Mouse (Mus musculus): ENCODE results near the gene Trim38. TPM values are rescaled to one million over a fixed set of nuclear protein-coding genes. Genes with fewer than 3 reads are reported as not detected.
A peak's percentile ranks its signal among the peaks of the same experiment; 100 is the strongest.

Trim38 gene
- polyA plus RNA-seq, 2 experiments: 0.06 TPM; not detected in 1

DNA sequence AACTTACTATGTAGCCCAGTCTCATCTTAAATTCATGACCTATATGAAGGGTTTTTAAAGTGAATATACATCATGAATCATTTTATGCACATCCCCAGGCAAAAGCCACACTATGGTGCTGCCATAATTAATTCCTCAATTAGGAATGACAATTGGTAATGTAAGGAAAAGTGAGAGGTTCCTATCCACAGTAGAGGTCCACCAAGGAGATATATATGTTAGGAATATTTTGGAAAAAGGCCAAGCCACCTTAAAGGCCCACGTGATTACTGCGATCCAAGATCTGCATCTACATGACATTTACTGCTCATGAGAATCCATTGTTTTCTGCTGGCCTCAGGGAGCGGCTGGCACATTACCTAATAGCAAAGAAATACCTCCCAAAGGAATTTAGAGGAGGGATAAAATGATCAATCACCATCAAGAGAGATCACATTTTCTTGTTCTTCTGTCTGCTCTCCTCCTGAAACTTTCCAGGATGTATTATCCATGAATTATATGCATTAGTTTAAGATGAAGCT lies 10.4 kb upstream of the Trim38 start:
- 84% methylated on average over 3 of the region's 3 CpGs for WGBS (ENCODE audit: insufficient replicate concordance)
- H3K4me3 ChIP-seq (ENCODE audit: insufficient read depth in 1 of 2, low read depth in 2 of 2, low read length in 2 of 2): peak overlapping the region in 1 of 2 experiments; percentile 62; a peak in 2 of 4 replicates
- ATAC-seq (ENCODE audit: insufficient read depth) (no peak), DNase-seq (ENCODE audit: low read depth in 3 of 3, low spot score in 3 of 3) (no peak)
- H3K4me2 ChIP-seq (ENCODE audit: low read depth): peak overlapping the region; percentile 88
- no peaks in the 10 kb centered on the region for H3K36me3 ChIP-seq (replicated peaks; ENCODE audit: control insufficient read depth, insufficient read depth, low read depth)
- no peak for TF ChIP-seq EP300 (IDR thresholded peaks at IDR 0.05; ENCODE audit: low read depth)
- TF ChIP-seq CTCF (IDR thresholded peaks at IDR 0.05; ENCODE audit: low read depth): no peak
- H3K9ac ChIP-seq (replicated peaks): peak overlapping the region; percentile 93
- no peaks in the 10 kb centered on the region for H3K9me3 ChIP-seq (ENCODE audit: control insufficient read depth, low read length)
- H3K27me3 ChIP-seq (ENCODE audit: control insufficient read depth, insufficient read depth, low read length): no peaks in the 10 kb centered on the region
- H3K27ac ChIP-seq: peak overlapping the region; percentile 99
- peaks cover 37 to 39% of the 10 kb centered on the region in 2 experiments for H3K4me1 ChIP-seq (replicated peaks; ENCODE audit: control insufficient read depth in 2 of 2, insufficient read depth in 2 of 2, low read length in 1 of 2)

DNA sequence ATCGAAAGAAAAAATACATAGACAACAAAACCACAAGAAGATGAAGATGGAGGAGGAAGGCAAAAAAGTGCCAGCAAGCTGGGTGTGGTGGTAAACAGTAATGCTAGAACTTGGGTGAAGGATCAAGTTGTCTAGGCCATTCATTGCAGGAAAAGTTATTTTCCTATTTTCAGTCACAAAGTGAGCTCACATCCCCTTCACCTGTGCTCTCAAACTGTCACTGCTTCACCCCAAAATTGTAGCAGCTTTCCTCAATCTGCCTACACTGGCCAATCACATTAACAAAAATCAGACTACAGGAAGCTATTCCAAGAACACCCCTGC lies 9.8 kb upstream of the Trim38 start:
- ATAC-seq (ENCODE audit: insufficient read depth) (no peak), DNase-seq (ENCODE audit: low read depth in 3 of 3, low spot score in 3 of 3) (no peak)
- H3K36me3 ChIP-seq (replicated peaks; ENCODE audit: control insufficient read depth, insufficient read depth, low read depth): no peaks in the 10 kb centered on the region
- H3K4me1 ChIP-seq (replicated peaks; ENCODE audit: control insufficient read depth in 2 of 2, insufficient read depth in 2 of 2, low read length in 1 of 2): peaks cover 38 to 43% of the 10 kb centered on the region in 2 experiments
- 37% methylated on average over 1 of the region's 1 CpGs for WGBS (ENCODE audit: insufficient replicate concordance)
- peak overlapping the region; percentile 62 for H3K4me3 ChIP-seq (ENCODE audit: insufficient read depth in 1 of 2, low read depth in 2 of 2, low read length in 2 of 2)
- peak overlapping the region; percentile 88 for H3K4me2 ChIP-seq (ENCODE audit: low read depth)
- peak overlapping the region; percentile 93 for H3K9ac ChIP-seq (replicated peaks)
- H3K27me3 ChIP-seq (ENCODE audit: control insufficient read depth, insufficient read depth, low read length): no peaks in the 10 kb centered on the region
- H3K9me3 ChIP-seq (ENCODE audit: control insufficient read depth, low read length): no peaks in the 10 kb centered on the region
- TF ChIP-seq CTCF (IDR thresholded peaks at IDR 0.05; ENCODE audit: low read depth): no peak
- no peak for TF ChIP-seq EP300 (IDR thresholded peaks at IDR 0.05; ENCODE audit: low read depth)
- H3K27ac ChIP-seq: peak overlapping the region; percentile 99

DNA sequence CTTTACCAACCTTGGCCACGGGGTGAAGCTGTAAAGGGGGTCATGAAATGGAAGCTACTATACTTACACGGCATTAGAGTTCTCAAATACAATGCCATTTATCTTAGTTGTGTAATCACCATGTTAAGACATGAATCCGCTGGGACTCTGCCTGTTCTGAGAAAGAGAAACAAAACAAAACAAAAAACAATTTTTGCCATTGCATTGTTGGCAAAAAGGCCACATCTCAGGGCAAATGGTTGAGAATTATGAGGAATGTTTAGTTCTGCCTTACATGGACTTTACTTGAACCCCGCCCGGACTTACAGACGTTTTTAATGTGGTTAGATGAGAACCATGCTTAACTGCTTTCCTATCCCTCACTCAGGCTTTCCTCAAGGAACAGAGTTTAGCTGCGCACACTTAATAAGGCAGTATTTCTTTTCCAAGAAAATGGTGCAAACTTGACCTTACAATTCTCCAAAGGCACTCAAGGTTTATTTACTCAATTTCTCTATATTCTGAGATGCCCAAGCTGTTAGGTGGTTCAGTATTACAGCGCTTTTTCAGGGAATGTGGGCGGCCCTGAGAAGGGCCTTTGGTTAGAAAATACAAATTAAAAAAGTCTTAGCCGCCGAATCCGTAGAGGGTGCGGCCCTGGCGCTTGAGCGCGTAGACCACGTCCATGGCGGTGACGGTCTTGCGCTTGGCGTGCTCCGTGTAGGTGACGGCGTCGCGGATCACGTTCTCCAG lies 9.3 kb upstream of the Trim38 start:
- Histone ChIP-seq H3K36me3 (replicated peaks; ENCODE audit: control insufficient read depth, insufficient read depth, low read depth) (no peaks in the 10 kb centered on the region), H3K9me3 (ENCODE audit: control insufficient read depth, low read length) (no peaks in the 10 kb centered on the region), H3K27me3 (ENCODE audit: control insufficient read depth, insufficient read depth, low read length) (no peaks in the 10 kb centered on the region), H3K27ac (peak overlapping the region; percentile 99), H3K4me3 (ENCODE audit: insufficient read depth in 1 of 2, low read depth in 2 of 2, low read length in 2 of 2) (peak overlapping the region; percentile 62), H3K4me2 (ENCODE audit: low read depth) (peak overlapping the region; percentile 88), H3K4me1 (replicated peaks; ENCODE audit: control insufficient read depth in 2 of 2, insufficient read depth in 2 of 2, low read length in 1 of 2) (peaks cover 35 to 43% of the 10 kb centered on the region in 2 experiments), H3K9ac (replicated peaks) (peak overlapping the region; percentile 93)
- 1% methylated on average over 20 of the region's 27 CpGs for WGBS (ENCODE audit: insufficient replicate concordance)
- DNase-seq (ENCODE audit: low read depth in 3 of 3, low spot score in 3 of 3): peak in 1 of 3 experiments; percentile 72
- no peak for TF ChIP-seq EP300 (IDR thresholded peaks at IDR 0.05; ENCODE audit: low read depth)
- TF ChIP-seq CTCF (IDR thresholded peaks at IDR 0.05; ENCODE audit: low read depth): peak; percentile 34; the same call in 1 of the 2 replicates
- ATAC-seq (ENCODE audit: insufficient read depth): no peak

DNA sequence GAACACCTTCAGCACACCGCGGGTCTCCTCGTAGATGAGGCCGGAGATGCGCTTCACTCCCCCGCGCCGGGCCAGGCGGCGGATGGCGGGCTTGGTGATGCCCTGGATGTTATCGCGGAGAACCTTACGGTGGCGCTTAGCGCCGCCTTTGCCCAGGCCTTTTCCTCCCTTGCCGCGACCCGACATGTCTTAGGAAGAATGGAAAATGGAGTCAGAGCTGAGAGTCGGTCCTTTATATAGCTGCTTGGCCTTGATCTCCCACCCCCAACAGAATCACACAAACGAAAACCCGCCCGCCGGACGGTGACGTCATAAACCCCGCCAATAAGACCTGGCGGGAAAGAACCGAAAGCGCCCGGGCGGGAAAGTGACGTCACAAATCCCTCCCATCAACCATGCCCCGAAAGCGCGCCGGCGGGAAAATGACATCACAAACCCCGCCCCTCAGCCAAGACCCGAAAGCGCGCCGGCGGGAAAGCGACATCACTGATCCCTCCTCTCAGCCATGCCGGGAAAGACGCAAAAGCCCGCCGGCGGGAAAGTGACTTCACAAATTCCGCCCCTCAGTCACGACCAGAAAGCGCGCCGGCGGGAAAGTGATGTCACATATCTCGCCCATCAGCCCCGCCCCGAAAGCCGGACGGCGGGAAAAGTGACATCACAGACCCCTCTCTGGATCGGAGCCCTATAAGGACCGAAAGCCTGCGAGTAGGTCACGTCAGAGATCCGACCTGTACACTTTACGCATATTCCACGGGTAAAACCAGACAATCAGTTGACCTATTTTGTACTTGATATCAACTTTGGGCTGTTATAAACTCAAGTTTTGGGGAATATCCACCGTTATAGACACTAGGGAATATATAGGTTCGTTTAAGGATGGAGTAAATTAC lies 8.5 kb upstream of the Trim38 start, which contains the start of gene Hist1h4a:
Gene Hist1h4a (minus strand): TSS at position 259 of the 893 bp plus-strand sequence.
- peak; percentile 99 to 100 (median 99) for DNase-seq (ENCODE audit: low read depth in 3 of 3, low spot score in 3 of 3)
- ATAC-seq (ENCODE audit: insufficient read depth): peak; percentile 63
- H3K27ac ChIP-seq: peak within 1 kb of the TSS; percentile 99
- no peaks in the 10 kb centered on the region for H3K36me3 ChIP-seq (replicated peaks; ENCODE audit: control insufficient read depth, insufficient read depth, low read depth)
- no peaks in the 10 kb centered on the region for H3K9me3 ChIP-seq (ENCODE audit: control insufficient read depth, low read length)
- TF ChIP-seq EP300 (IDR thresholded peaks at IDR 0.05; ENCODE audit: low read depth) (peak; percentile 85), CTCF (IDR thresholded peaks at IDR 0.05; ENCODE audit: low read depth) (0 out of 2 replicates have a peak, but pooled peaks have one; percentile 12)
- peaks cover 29 to 40% of the 10 kb centered on the region in 2 experiments for H3K4me1 ChIP-seq (replicated peaks; ENCODE audit: control insufficient read depth in 2 of 2, insufficient read depth in 2 of 2, low read length in 1 of 2)
- H3K4me3 ChIP-seq (ENCODE audit: insufficient read depth in 1 of 2, low read depth in 2 of 2, low read length in 2 of 2): peak within 1 kb of the TSS; percentile 62
- WGBS (ENCODE audit: insufficient replicate concordance): under 1% methylated on average over 61 of the region's 72 CpGs
- no peaks in the 10 kb centered on the region for H3K27me3 ChIP-seq (ENCODE audit: control insufficient read depth, insufficient read depth, low read length)
- peak within 1 kb of the TSS; percentile 88 for H3K4me2 ChIP-seq (ENCODE audit: low read depth)
- H3K9ac ChIP-seq (replicated peaks): peak within 1 kb of the TSS; percentile 93

Data from liver, embryonic 14.5 days (tissue).